28 mouse cellular contexts compared by ENCODE assay signal in genomic region chr7:128613578-128613977, GRCm38 (mm10). TPM values are rescaled to one million over a fixed set of nuclear protein-coding genes. Genes with fewer than 3 reads are reported as not detected.
DNase-seq lines count a peak whose midpoint lies in the region; ATAC-seq and TF ChIP-seq lines count a peak whose summit lies in the region.
"Had no signal": no experiment of that assay in that cellular context is flagged by ENCODE, and none has a peak within 500 bp of the region (broad histone marks: within the 10 kb centered on the region; RNA-seq: fewer than 3 reads in every experiment).

No protein-coding gene starts in this region.

- H3K4me2 ChIP-seq in liver, embryonic 11.5 days = no peak overlapping the region
- H3K4me2 ChIP-seq: forebrain, embryonic 15.5 days; heart, embryonic 13.5 days; hindbrain, embryonic 12.5 days; hindbrain, embryonic 15.5 days had no signal

- peaks cover 7% of the 10 kb centered on the region; the same call in 1 of the 2 replicates for H3K79me2 ChIP-seq in liver, adult 2 months (ENCODE audit: control insufficient read depth, insufficient read depth, low read length)
- H3K79me2 ChIP-seq in MEL (ENCODE audit: control insufficient read depth, insufficient read depth, low read length, poor library complexity) = peaks cover 18% of the 10 kb centered on the region

- DNase-seq in adrenal gland, adult 2 months = peak; percentile 38
- DNase-seq in adrenal gland, adult 18-20 months (ENCODE audit: low spot score in 2 of 2) = no peak
- DNase-seq in liver, adult 2 months (ENCODE audit: extremely low read depth, low read depth, low spot score) = peak; percentile 57
- no peak for DNase-seq in liver, embryonic 11.5 days (ENCODE audit: low spot score)
- DNase-seq in 416B (ENCODE audit: low read depth) (peak; percentile 20), MEL (ENCODE audit: low read depth, low spot score) (no peak)
- no peak for DNase-seq in hindbrain, embryonic 10.5 days (ENCODE audit: low spot score)
- DNase-seq: adrenal gland, postnatal 10 days; cerebellum, adult 11 months; cerebellum, adult 2 months; cerebellum, adult 9-11 months; cerebellum, postnatal 25 days; embryo, embryonic 11 days; gastrocnemius, postnatal 25 days; heart, adult 2 months; heart, postnatal 14 days; heart, postnatal 4 days had no signal

- H3K9me3 ChIP-seq in liver, embryonic 11.5 days (ENCODE audit: control insufficient read depth, low read length) = peaks cover 2% of the 10 kb centered on the region; the same call in 1 of the 2 replicates
- H3K9me3 ChIP-seq in MEL (replicated peaks; ENCODE audit: insufficient read depth, low read length) = no peaks in the 10 kb centered on the region
- 0 out of 2 replicates have a peak, but pooled peaks cover 3% of the 10 kb centered on the region for H3K9me3 ChIP-seq in hindbrain, embryonic 10.5 days
- H3K9me3 ChIP-seq: embryonic facial prominence, embryonic 13.5 days; forebrain, embryonic 12.5 days; forebrain, embryonic 15.5 days; heart, embryonic 10.5 days; hindbrain, embryonic 12.5 days; hindbrain, embryonic 15.5 days had no signal

- no peak for TF ChIP-seq RAD21 in MEL (IDR thresholded peaks at IDR 0.05; ENCODE audit: low read depth, low read length)

- no peak for ATAC-seq in liver, embryonic 11.5 days (replicated peaks; ENCODE audit: low FRiP score)
- ATAC-seq: forebrain, embryonic 15.5 days; intestine, postnatal 0 days; Patski had no signal

- H3K27ac ChIP-seq in liver, adult 2 months (replicated peaks; ENCODE audit: insufficient read depth, low read depth, low read length) = peak overlapping the region; percentile 51
- no peak overlapping the region for H3K27ac ChIP-seq in liver, embryonic 11.5 days (ENCODE audit: low read depth, low read length)
- no peak overlapping the region for H3K27ac ChIP-seq in MEL (ENCODE audit: control insufficient read depth, low read depth, low read length)
- H3K27ac ChIP-seq in hindbrain, embryonic 10.5 days = no peak overlapping the region
- H3K27ac ChIP-seq: embryonic facial prominence, embryonic 10.5 days; embryonic facial prominence, embryonic 13.5 days; forebrain, embryonic 12.5 days; forebrain, embryonic 15.5 days; heart, adult 2 months; heart, embryonic 10.5 days; heart, embryonic 13.5 days; hindbrain, embryonic 12.5 days; hindbrain, embryonic 15.5 days had no signal

- 9% methylated on average over 2 of the region's 2 CpGs for WGBS in liver, adult 2 months
- 72% methylated on average over 2 of the region's 2 CpGs for whole genome bisulfite sequencing in liver, embryonic 11.5 days
- WGBS in hindbrain, embryonic 10.5 days = 84% methylated on average over 2 of the region's 2 CpGs

- no peaks in the 10 kb centered on the region for H3K36me3 ChIP-seq in liver, adult 2 months (ENCODE audit: control insufficient read depth, insufficient read depth, low read length)
- no peaks in the 10 kb centered on the region for H3K36me3 ChIP-seq in liver, embryonic 11.5 days (ENCODE audit: control insufficient read depth, insufficient read depth, low read length)
- peaks cover 0 to 10% of the 10 kb centered on the region in 2 experiments; a peak in 2 of 4 replicates for H3K36me3 ChIP-seq in MEL (ENCODE audit: control insufficient read depth in 1 of 2, insufficient read depth in 2 of 2, low read length in 2 of 2)
- H3K36me3 ChIP-seq in hindbrain, embryonic 10.5 days = no peaks in the 10 kb centered on the region
- H3K36me3 ChIP-seq: embryonic facial prominence, embryonic 10.5 days; embryonic facial prominence, embryonic 13.5 days; forebrain, embryonic 12.5 days; forebrain, embryonic 15.5 days; heart, embryonic 10.5 days; heart, embryonic 13.5 days; hindbrain, embryonic 12.5 days; hindbrain, embryonic 15.5 days had no signal

- peaks cover 26% of the 10 kb centered on the region for H3K4me1 ChIP-seq in liver, adult 2 months (ENCODE audit: control insufficient read depth, insufficient read depth, low read length)
- H3K4me1 ChIP-seq in liver, embryonic 11.5 days (replicated peaks; ENCODE audit: control insufficient read depth, insufficient read depth, low read length) = peaks cover 12% of the 10 kb centered on the region
- peaks cover 7 to 10% of the 10 kb centered on the region in 2 experiments for H3K4me1 ChIP-seq in MEL (ENCODE audit: control insufficient read depth in 1 of 2, insufficient read depth in 2 of 2, low read length in 2 of 2)
- H3K4me1 ChIP-seq in hindbrain, embryonic 10.5 days (replicated peaks) = peaks cover 33% of the 10 kb centered on the region

- no peak for TF ChIP-seq CTCF in liver, adult 2 months (IDR thresholded peaks at IDR 0.05; ENCODE audit: low read depth, low read length)
- TF ChIP-seq CTCF in MEL (IDR thresholded peaks at IDR 0.05 in 2 of 3, conservative IDR thresholded peaks at IDR 0.05 in 1 of 3; ENCODE audit: control insufficient read depth in 1 of 3, insufficient read depth in 1 of 3, low read depth in 2 of 3, low read length in 3 of 3, poor library complexity in 1 of 3, severe bottlenecking in 1 of 3) = no peak

- peak overlapping the region; percentile 42 for H3K9ac ChIP-seq in liver, adult 2 months (ENCODE audit: low read depth, low read length)
- H3K9ac ChIP-seq in liver, embryonic 11.5 days (ENCODE audit: low read depth, low read length) = no peak overlapping the region
- H3K9ac ChIP-seq in MEL (ENCODE audit: control insufficient read depth, low read depth, low read length, poor library complexity, severe bottlenecking) = no peak overlapping the region
- H3K9ac ChIP-seq: embryonic facial prominence, embryonic 13.5 days; forebrain, embryonic 12.5 days; forebrain, embryonic 15.5 days; heart, embryonic 13.5 days; hindbrain, embryonic 12.5 days; hindbrain, embryonic 15.5 days had no signal

- no peaks in the 10 kb centered on the region for H3K27me3 ChIP-seq in liver, adult 2 months (ENCODE audit: control insufficient read depth, insufficient read depth, low read length)
- H3K27me3 ChIP-seq in liver, embryonic 11.5 days (replicated peaks; ENCODE audit: control insufficient read depth, insufficient read depth, low read length) = no peaks in the 10 kb centered on the region
- H3K27me3 ChIP-seq in MEL (ENCODE audit: control insufficient read depth in 1 of 2, insufficient read depth in 2 of 2, low read length in 2 of 2) = no peaks in the 10 kb centered on the region
- no peaks in the 10 kb centered on the region for H3K27me3 ChIP-seq in hindbrain, embryonic 10.5 days (ENCODE audit: insufficient read depth, poor library complexity, severe bottlenecking)
- H3K27me3 ChIP-seq: embryonic facial prominence, embryonic 13.5 days; forebrain, embryonic 15.5 days; heart, embryonic 13.5 days; hindbrain, embryonic 12.5 days; hindbrain, embryonic 15.5 days; Patski had no signal

- TF ChIP-seq EP300 in MEL (IDR thresholded peaks at IDR 0.05; ENCODE audit: low read depth in 1 of 2, low read length in 2 of 2) = no peak

- no peak for TF ChIP-seq POLR2A in liver, adult 2 months (IDR thresholded peaks at IDR 0.05; ENCODE audit: extremely low read depth, insufficient read depth, low read length)
- no peak for TF ChIP-seq POLR2A in MEL (IDR thresholded peaks at IDR 0.05; ENCODE audit: control insufficient read depth in 1 of 2, insufficient read depth in 1 of 2, low read depth in 1 of 2, low read length in 2 of 2, poor library complexity in 1 of 2)

- H3K4me3 ChIP-seq in liver, adult 2 months (ENCODE audit: insufficient read depth, low read depth, low read length) = no peak overlapping the region
- no peak overlapping the region for H3K4me3 ChIP-seq in liver, embryonic 11.5 days (ENCODE audit: low read depth, low read length)
- no peak overlapping the region for H3K4me3 ChIP-seq in MEL (ENCODE audit: control insufficient read depth in 1 of 2, insufficient read depth in 1 of 2, low read depth in 2 of 2, low read length in 2 of 2)
- H3K4me3 ChIP-seq in hindbrain, embryonic 10.5 days = no peak overlapping the region
- H3K4me3 ChIP-seq: embryonic facial prominence, embryonic 13.5 days; erythroblast, embryonic 14.5 days; forebrain, embryonic 12.5 days; forebrain, embryonic 15.5 days; heart, adult 2 months; heart, embryonic 10.5 days; heart, embryonic 13.5 days; hindbrain, embryonic 12.5 days; hindbrain, embryonic 15.5 days had no signal

TF ChIP-seq in MEL, 35 proteins besides CTCF, POLR2A, EP300 and RAD21:
- TF ChIP-seq ZNF384 (IDR thresholded peaks at IDR 0.05; ENCODE audit: low read depth, low read length) (0 out of 2 replicates have a peak, but pooled peaks have one; percentile 8), POLR2AphosphoS5 (IDR thresholded peaks at IDR 0.05; ENCODE audit: borderline replicate concordance, low read depth, low read length) (no peak), BHLHE40 (IDR thresholded peaks at IDR 0.05; ENCODE audit: borderline replicate concordance, low read depth, low read length) (no peak), MXI1 (IDR thresholded peaks at IDR 0.05; ENCODE audit: low read depth, low read length) (no peak)

RNA-seq across cellular contexts. Expression of gene Inpp5f, which starts 2.5 kb away (rescaled TPM):
- 10 to 100 TPM; 18.2 to 21.7 TPM for total RNA-seq in adrenal gland, adult 2 months (2021)
- polyA plus RNA-seq in adrenal gland, adult 2 months (2012; rRNA removed) = 10.7 and 10.9 TPM in 2 replicates
- 10 to 100 TPM; 14.9 to 19.0 TPM for total RNA-seq in adrenal gland, adult 18-20 months (2021)
- total RNA-seq in liver, adult 2 months (2014; rRNA removed) = 13.1 and 16.0 TPM in 2 replicates
- 5.2 and 5.5 TPM in 2 replicates for polyA plus RNA-seq in liver, adult 2 months (2012; rRNA removed)
- 20.0 and 22.7 TPM in 2 replicates for polyA plus RNA-seq in liver, embryonic 11.5 days (2014; fragmentation: Nextera tagmentation; extraction: Ambion mirVana)
- 9.5 and 9.9 TPM in 2 replicates for total RNA-seq in MEL (2012; rRNA removed)
- 10 to 100 TPM in 1 of 2 experiments, not detected in 1; 14.3 TPM for polyA plus RNA-seq in MEL (2012; ENCODE audit: insufficient read depth in 1 of 2, insufficient read length in 2 of 2, low read depth in 1 of 2, low replicate concordance in 2 of 2, missing spikeins in 1 of 2)
- 41.5 and 63.6 TPM in 2 replicates for polyA plus RNA-seq in hindbrain, embryonic 10.5 days (2016; fragmentation: Nextera tagmentation; extraction: Ambion mirVana)

Comparison
In these comparisons a context has a peak if more than half of its experiments do, and no peak if none do; other contexts are left out.
1. DNase-seq: peak in adrenal gland, adult 2 months (single experiment), liver, adult 2 months (single experiment) and 416B (single experiment); none in adrenal gland, adult 18-20 months (0 of 2), liver, embryonic 11.5 days (single experiment), MEL (single experiment) and hindbrain, embryonic 10.5 days (single experiment).